Mouse (Mus musculus) lung, adult 2 months (tissue): ENCODE measurements around the gene Mroh3.

ENCODE experiments used
- CTCF ChIP-seq: fragments of 200-500 bp; IDR thresholded peaks from 2 replicates; pipeline ENCODE4 v1.5.1; 2011; ENCODE audit warnings: mild to moderate bottlenecking, low read length, control low read depth; ENCODE audit not compliant: insufficient read depth
- POLR2A ChIP-seq: fragments of 200-500 bp; IDR thresholded peaks from 2 replicates; pipeline ENCODE4 v1.6.1; 2011; ENCODE audit warnings: low read depth, mild to moderate bottlenecking, control low read depth, low read length, borderline replicate concordance; ENCODE audit errors: extremely low read depth

GRCm38 (mm10) chr1:136132386-136133201 lies 80.0 kb downstream of the Mroh3 start:
- TF ChIP-seq CTCF: no peak
- TF ChIP-seq POLR2A: no peak
